Mouse (Mus musculus): ENCODE measurements around the gene Mgat4b. TPM values are rescaled to one million over a fixed set of nuclear protein-coding genes. Genes with fewer than 3 reads are reported as not detected.

Gene Mgat4b
- polyA plus RNA-seq, 1 experiment from 2014 or later = 18.7 TPM

DNA sequence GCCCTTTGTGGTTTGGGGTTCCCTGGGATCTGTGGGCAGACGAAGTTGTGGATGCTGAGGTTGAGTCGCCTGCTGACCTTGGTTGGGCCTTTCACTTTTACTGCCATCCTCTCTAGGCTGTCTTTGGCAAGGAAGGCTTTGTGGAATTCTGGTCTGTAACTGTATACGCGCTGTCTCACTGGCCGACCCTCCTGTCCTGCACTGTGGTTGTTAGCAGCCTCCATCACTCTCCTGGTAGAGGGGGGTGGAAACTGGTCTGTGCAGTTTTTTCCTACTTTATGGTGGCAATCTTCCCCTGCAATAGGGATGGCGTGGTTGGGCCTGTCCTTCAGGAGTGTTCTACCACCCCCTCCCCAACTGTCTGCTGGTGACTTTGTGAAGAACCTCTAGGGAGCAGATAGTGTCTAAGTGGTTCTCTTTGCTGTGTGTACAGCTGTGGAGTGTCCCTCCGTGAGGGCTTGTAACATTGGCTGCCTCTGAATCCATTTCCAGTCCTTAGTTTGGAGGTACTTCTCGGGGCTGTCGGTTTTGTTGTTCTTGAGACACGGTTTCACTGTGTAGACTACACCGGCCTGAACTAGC is 42.1 kb downstream of the Mgat4b start:
- DNase-seq (ENCODE audit: low spot score, missing footprints) (no peak), ATAC-seq (ENCODE audit: low FRiP score) (no peak)
- no peaks in the 10 kb centered on the region for H3K9me3 ChIP-seq (ENCODE audit: control insufficient read depth, low read length)
- no peak overlapping the region for H3K4me3 ChIP-seq (ENCODE audit: low read depth, low read length)
- H3K27ac ChIP-seq (ENCODE audit: low read depth, low read length) = no peak overlapping the region
- no peak overlapping the region for H3K4me2 ChIP-seq
- H3K27me3 ChIP-seq (ENCODE audit: control insufficient read depth, insufficient read depth, low read length) = no peaks in the 10 kb centered on the region
- H3K9ac ChIP-seq (ENCODE audit: low read length) = no peak overlapping the region
- no peaks in the 10 kb centered on the region for H3K4me1 ChIP-seq (ENCODE audit: control insufficient read depth, insufficient read depth, low read length)
- H3K36me3 ChIP-seq (ENCODE audit: control insufficient read depth, insufficient read depth, low read length) = peaks cover 5% of the 10 kb centered on the region
- WGBS = 83% methylated on average over 11 of the region's 11 CpGs

DNA sequence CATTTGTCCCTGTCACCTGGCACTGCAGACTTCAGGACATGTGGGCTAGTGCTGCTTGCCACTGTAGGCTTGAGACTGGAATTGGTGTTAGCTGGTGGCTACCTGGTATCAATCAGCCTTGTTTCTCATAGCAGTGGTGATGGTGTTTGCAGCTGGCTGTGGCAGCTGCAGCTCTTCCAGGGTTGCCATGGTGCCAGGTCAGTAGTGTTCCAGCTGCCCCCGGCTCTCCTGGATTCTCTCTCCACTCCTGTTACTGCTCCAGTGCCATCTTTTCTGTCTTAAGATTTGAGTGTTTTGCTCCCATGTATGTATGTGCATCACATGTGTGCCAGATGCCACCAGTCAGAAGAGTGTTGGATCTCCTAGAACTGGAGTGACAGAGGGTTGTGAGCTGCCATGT is 42.7 kb downstream of the Mgat4b start:
- peaks cover 7% of the 10 kb centered on the region for H3K36me3 ChIP-seq (ENCODE audit: control insufficient read depth, insufficient read depth, low read length)
- H3K27ac ChIP-seq (ENCODE audit: low read depth, low read length) = no peak overlapping the region
- no peaks in the 10 kb centered on the region for H3K27me3 ChIP-seq (ENCODE audit: control insufficient read depth, insufficient read depth, low read length)
- H3K9ac ChIP-seq (ENCODE audit: low read length) = no peak overlapping the region
- H3K4me2 ChIP-seq = no peak overlapping the region
- no peaks in the 10 kb centered on the region for H3K4me1 ChIP-seq (ENCODE audit: control insufficient read depth, insufficient read depth, low read length)
- H3K9me3 ChIP-seq (ENCODE audit: control insufficient read depth, low read length) = no peaks in the 10 kb centered on the region
- 84% methylated on average over 1 of the region's 1 CpGs for WGBS
- ATAC-seq (ENCODE audit: low FRiP score) = no peak
- H3K4me3 ChIP-seq (ENCODE audit: low read depth, low read length) = no peak overlapping the region
- DNase-seq (ENCODE audit: low spot score, missing footprints) = no peak

DNA sequence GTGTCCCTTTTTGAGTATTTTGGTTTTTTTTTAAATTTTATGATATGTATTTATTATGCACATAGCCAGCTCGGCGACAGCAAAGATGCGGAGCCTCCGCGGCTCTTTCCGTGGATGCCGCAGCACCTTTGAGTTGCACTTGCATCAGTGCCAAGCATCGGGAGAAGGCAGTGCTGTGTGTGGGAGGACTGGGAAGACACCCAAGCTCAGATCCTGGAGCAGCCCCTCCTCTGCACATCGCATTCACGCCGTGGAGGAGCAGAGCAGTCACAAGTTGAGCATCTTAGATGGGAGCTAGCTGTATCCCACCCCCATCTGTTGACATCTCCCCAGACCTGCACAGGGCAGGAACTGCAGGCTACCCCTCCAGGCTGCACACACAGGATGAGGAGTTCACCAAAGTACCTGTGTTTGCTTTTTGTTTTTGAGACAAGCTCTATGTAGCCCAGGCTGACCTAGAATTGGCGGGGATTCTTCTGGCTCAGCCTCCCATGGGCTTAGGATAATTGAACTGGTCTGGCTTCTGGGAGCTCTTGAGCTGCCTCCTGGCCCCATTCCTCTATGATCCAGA is 43.4 kb downstream of the Mgat4b start:
- ATAC-seq (ENCODE audit: low FRiP score) = no peak
- H3K9ac ChIP-seq (ENCODE audit: low read length) = no peak overlapping the region
- 87% methylated on average over 12 of the region's 12 CpGs for WGBS
- DNase-seq (ENCODE audit: low spot score, missing footprints) = no peak
- H3K36me3 ChIP-seq (ENCODE audit: control insufficient read depth, insufficient read depth, low read length) = peaks cover 8% of the 10 kb centered on the region
- H3K27ac ChIP-seq (ENCODE audit: low read depth, low read length) = no peak overlapping the region
- no peaks in the 10 kb centered on the region for H3K27me3 ChIP-seq (ENCODE audit: control insufficient read depth, insufficient read depth, low read length)
- H3K9me3 ChIP-seq (ENCODE audit: control insufficient read depth, low read length) = no peaks in the 10 kb centered on the region
- no peak overlapping the region for H3K4me2 ChIP-seq
- no peaks in the 10 kb centered on the region for H3K4me1 ChIP-seq (ENCODE audit: control insufficient read depth, insufficient read depth, low read length)
- H3K4me3 ChIP-seq (ENCODE audit: low read depth, low read length) = no peak overlapping the region

DNA sequence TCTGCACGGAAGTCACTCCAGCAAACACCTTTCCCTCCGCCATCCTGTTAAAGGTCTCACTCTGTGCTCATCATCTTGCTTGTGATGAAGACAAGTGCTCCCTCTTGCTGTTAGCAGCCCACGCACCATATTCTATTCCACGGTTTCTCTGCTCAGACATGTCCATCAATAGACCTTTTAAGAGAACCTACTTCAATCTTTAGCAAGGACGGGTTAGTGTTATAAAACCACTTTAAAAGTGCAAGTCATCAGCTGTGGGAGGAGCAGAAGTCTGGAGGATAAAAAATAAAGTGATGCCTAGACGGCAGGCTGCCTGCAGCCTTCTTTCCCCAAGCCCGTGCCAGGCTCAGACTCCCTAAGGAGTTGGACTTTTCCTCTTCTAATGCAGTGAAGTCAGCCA is 45.9 kb downstream of the Mgat4b start:
- Histone ChIP-seq H3K9ac (ENCODE audit: low read length) (no peak overlapping the region), H3K4me3 (ENCODE audit: low read depth, low read length) (no peak overlapping the region), H3K4me1 (ENCODE audit: control insufficient read depth, insufficient read depth, low read length) (no peaks in the 10 kb centered on the region), H3K36me3 (ENCODE audit: control insufficient read depth, insufficient read depth, low read length) (peaks cover 19% of the 10 kb centered on the region), H3K4me2 (no peak overlapping the region), H3K27ac (ENCODE audit: low read depth, low read length) (no peak overlapping the region), H3K9me3 (ENCODE audit: control insufficient read depth, low read length) (no peaks in the 10 kb centered on the region), H3K27me3 (ENCODE audit: control insufficient read depth, insufficient read depth, low read length) (no peaks in the 10 kb centered on the region)
- 90% methylated on average over 7 of the region's 7 CpGs for WGBS
- DNase-seq (ENCODE audit: low spot score, missing footprints) = no peak
- no peak for ATAC-seq (ENCODE audit: low FRiP score)

DNA sequence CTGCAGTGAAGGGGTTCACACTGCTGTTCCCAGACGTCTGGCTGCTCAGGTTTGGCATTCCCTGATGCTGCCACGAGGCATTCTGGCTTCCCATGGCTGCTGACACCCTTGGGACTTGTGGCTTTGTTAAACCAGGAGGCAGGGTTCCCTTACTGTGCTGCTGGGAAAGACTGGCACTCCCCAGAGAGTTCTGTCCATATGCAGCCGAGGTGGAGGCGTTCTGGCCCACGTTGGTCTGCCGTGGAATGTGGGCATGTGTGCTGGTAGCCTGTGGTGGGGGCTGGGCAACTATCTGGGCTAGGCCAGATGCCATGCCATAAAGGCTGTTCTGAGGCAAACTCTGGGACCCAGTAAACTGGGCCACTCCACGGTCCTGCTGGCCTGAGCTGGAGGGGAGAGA is 47.6 kb downstream of the Mgat4b start:
- Histone ChIP-seq H3K9ac (ENCODE audit: low read length) (no peak overlapping the region), H3K4me3 (ENCODE audit: low read depth, low read length) (no peak overlapping the region), H3K27ac (ENCODE audit: low read depth, low read length) (no peak overlapping the region), H3K4me1 (ENCODE audit: control insufficient read depth, insufficient read depth, low read length) (no peaks in the 10 kb centered on the region), H3K9me3 (ENCODE audit: control insufficient read depth, low read length) (no peaks in the 10 kb centered on the region), H3K4me2 (no peak overlapping the region), H3K36me3 (ENCODE audit: control insufficient read depth, insufficient read depth, low read length) (peaks cover 30% of the 10 kb centered on the region), H3K27me3 (ENCODE audit: control insufficient read depth, insufficient read depth, low read length) (no peaks in the 10 kb centered on the region)
- DNase-seq (ENCODE audit: low spot score, missing footprints) = no peak
- no peak for ATAC-seq (ENCODE audit: low FRiP score)
- WGBS = 82% methylated on average over 7 of the region's 7 CpGs

DNA sequence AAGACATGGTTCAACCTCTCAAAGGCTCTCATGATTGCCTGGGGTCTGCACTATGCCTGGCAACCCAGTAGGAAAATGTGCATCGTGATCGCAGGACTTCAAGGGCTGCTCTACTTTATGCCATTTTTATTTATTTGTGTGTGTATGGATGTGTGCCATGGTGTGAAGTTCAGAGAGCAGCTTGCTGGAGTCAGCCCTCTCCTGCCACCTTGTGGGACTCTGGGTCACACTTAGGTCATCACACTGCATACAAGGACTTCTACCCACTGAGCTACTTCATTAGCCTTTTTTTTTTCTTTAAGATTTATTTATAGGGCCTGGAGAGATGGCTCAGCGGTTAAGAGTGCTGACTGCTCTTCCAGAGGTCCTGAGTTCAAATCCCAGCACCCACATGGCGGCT is 51.3 kb downstream of the Mgat4b start:
- H3K4me1 ChIP-seq (ENCODE audit: control insufficient read depth, insufficient read depth, low read length) = no peaks in the 10 kb centered on the region
- no peak overlapping the region for H3K9ac ChIP-seq (ENCODE audit: low read length)
- no peak overlapping the region for H3K27ac ChIP-seq (ENCODE audit: low read depth, low read length)
- H3K4me3 ChIP-seq (ENCODE audit: low read depth, low read length) = no peak overlapping the region
- H3K27me3 ChIP-seq (ENCODE audit: control insufficient read depth, insufficient read depth, low read length) = no peaks in the 10 kb centered on the region
- ATAC-seq (ENCODE audit: low FRiP score) (no peak), DNase-seq (ENCODE audit: low spot score, missing footprints) (no peak)
- no peak overlapping the region for H3K4me2 ChIP-seq
- 91% methylated on average over 4 of the region's 4 CpGs for WGBS
- H3K9me3 ChIP-seq (ENCODE audit: control insufficient read depth, low read length) = no peaks in the 10 kb centered on the region
- H3K36me3 ChIP-seq (ENCODE audit: control insufficient read depth, insufficient read depth, low read length) = peaks cover 46% of the 10 kb centered on the region

DNA sequence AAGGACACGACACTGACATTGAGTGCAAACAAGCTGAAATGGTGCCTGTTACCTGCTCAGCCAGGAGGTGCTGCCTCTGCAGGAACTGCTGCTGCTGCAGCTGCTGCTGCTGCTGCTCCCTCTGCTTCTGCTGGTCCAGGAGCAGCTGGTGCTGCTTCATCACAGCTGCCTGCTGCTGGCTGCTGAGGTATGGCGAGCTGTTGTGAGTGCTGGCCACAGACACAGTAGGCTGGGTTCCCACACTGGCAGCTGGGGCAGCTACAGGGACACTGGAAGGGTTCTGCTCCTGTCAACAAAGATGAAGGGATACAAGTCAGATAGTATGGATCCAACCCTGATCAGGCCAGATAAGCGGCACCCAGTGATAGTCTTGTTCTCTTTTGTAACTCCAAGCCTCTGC is 52.5 kb downstream of the Mgat4b start:
- H3K27ac ChIP-seq (ENCODE audit: low read depth, low read length) = no peak overlapping the region
- no peaks in the 10 kb centered on the region for H3K9me3 ChIP-seq (ENCODE audit: control insufficient read depth, low read length)

DNA sequence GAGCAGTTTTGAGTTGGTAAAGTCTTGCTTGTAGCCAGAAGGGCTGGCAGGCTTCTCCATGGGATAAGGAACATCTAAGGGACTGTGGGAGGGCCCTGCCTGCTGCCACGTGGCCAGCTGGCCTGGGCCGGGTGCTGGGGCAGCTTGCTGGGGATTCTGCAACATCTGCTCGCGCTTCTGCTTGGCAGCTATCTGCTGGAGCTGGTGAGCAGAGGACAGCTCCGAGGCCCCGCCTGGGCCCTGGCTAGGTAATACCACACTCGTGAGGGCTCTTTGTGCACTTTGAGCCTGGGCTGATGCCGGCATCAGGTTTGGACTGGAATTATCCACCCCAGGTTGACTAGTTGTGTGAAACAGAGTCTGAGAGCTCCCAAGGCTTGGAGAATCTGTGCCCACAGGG is 55.2 kb downstream of the Mgat4b start:
- WGBS = 88% methylated on average over 8 of the region's 8 CpGs
- no peak for DNase-seq (ENCODE audit: low spot score, missing footprints)

More for the DNA sequence above, 52.5 kb downstream of the Mgat4b start:
- no peak for DNase-seq (ENCODE audit: low spot score, missing footprints)
- no peak overlapping the region for H3K9ac ChIP-seq (ENCODE audit: low read length)
- no peaks in the 10 kb centered on the region for H3K27me3 ChIP-seq (ENCODE audit: control insufficient read depth, insufficient read depth, low read length)
- no peak for ATAC-seq (ENCODE audit: low FRiP score)
- no peak overlapping the region for H3K4me3 ChIP-seq (ENCODE audit: low read depth, low read length)
- H3K4me2 ChIP-seq = no peak overlapping the region
- H3K36me3 ChIP-seq (ENCODE audit: control insufficient read depth, insufficient read depth, low read length) = peaks cover 44% of the 10 kb centered on the region
- WGBS = 92% methylated on average over 3 of the region's 3 CpGs
- H3K4me1 ChIP-seq (ENCODE audit: control insufficient read depth, insufficient read depth, low read length) = no peaks in the 10 kb centered on the region

DNA sequence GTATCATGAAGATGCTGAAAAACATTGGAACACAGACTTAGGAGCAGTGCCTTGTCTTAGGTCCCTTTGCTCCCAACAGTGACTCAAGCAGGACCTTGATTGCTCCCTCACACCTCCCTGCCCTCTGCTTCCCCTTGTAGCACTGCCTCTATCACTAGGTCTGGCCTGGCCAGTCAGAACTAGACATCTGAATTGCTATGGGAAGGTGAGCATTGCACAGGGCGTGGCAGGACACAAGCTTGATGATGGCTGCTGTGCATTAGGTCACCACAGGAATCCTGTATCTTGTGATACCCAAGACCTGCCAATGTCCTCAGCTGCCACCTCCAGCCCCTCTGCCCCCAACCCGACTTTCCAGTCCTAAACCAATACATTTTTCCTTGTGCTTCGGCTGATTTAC is 56.3 kb downstream of the Mgat4b start:
- H3K27me3 ChIP-seq (ENCODE audit: control insufficient read depth, insufficient read depth, low read length) = no peaks in the 10 kb centered on the region
- DNase-seq (ENCODE audit: low spot score, missing footprints) = no peak
- 94% methylated on average over 3 of the region's 3 CpGs for WGBS
- H3K4me2 ChIP-seq = no peak overlapping the region
- no peak overlapping the region for H3K4me3 ChIP-seq (ENCODE audit: low read depth, low read length)
- no peak overlapping the region for H3K27ac ChIP-seq (ENCODE audit: low read depth, low read length)
- H3K36me3 ChIP-seq (ENCODE audit: control insufficient read depth, insufficient read depth, low read length) = peaks cover 27% of the 10 kb centered on the region
- ATAC-seq (ENCODE audit: low FRiP score) = no peak
- H3K9me3 ChIP-seq (ENCODE audit: control insufficient read depth, low read length) = no peaks in the 10 kb centered on the region
- no peak overlapping the region for H3K9ac ChIP-seq (ENCODE audit: low read length)
- H3K4me1 ChIP-seq (ENCODE audit: control insufficient read depth, insufficient read depth, low read length) = no peaks in the 10 kb centered on the region

More for the DNA sequence above, 55.2 kb downstream of the Mgat4b start:
- H3K36me3 ChIP-seq (ENCODE audit: control insufficient read depth, insufficient read depth, low read length) = peaks cover 33% of the 10 kb centered on the region
- H3K4me2 ChIP-seq = no peak overlapping the region
- H3K9me3 ChIP-seq (ENCODE audit: control insufficient read depth, low read length) = no peaks in the 10 kb centered on the region
- no peak overlapping the region for H3K9ac ChIP-seq (ENCODE audit: low read length)
- ATAC-seq (ENCODE audit: low FRiP score) = no peak
- no peaks in the 10 kb centered on the region for H3K4me1 ChIP-seq (ENCODE audit: control insufficient read depth, insufficient read depth, low read length)
- no peak overlapping the region for H3K4me3 ChIP-seq (ENCODE audit: low read depth, low read length)
- H3K27ac ChIP-seq (ENCODE audit: low read depth, low read length) = no peak overlapping the region
- no peaks in the 10 kb centered on the region for H3K27me3 ChIP-seq (ENCODE audit: control insufficient read depth, insufficient read depth, low read length)
